Mouse (Mus musculus) liver, embryonic 12.5 days (tissue): ENCODE measurements around the gene Gda. TPM values are rescaled to one million over a fixed set of nuclear protein-coding genes. Genes with fewer than 3 reads are reported as not detected.

ENCODE experiments used
- ATAC-seq: fragments of 200-750 bp; cut with Nextera tagmentation; 2 replicates; pipeline ENCODE4 v1.8.0; 2017; ENCODE audit warnings: moderate number of reproducible peaks, mild to moderate bottlenecking, moderate library complexity
- H3K27ac ChIP-seq: fragments of 300-500 bp; sonication (generic); 2 replicates; pipeline ENCODE4 v1.5.1; 2016; ENCODE audit warnings: mild to moderate bottlenecking
- H3K27me3 ChIP-seq: fragments of 300-500 bp; sonication (generic); replicated peaks from 2 replicates; pipeline ENCODE4 v1.6.1; 2016; ENCODE audit warnings: mild to moderate bottlenecking, moderate library complexity
- H3K36me3 ChIP-seq: fragments of 300-500 bp; sonication (generic); 2 replicates; pipeline ENCODE4 v1.6.1; 2016; ENCODE audit warnings: mild to moderate bottlenecking, moderate library complexity
- H3K4me1 ChIP-seq: fragments of 300-500 bp; sonication (generic); 2 replicates; pipeline ENCODE4 v1.6.1; 2016
- H3K4me2 ChIP-seq: fragments of 300-500 bp; sonication (generic); 2 replicates; pipeline ENCODE4 v1.6.1; 2016; ENCODE audit warnings: mild to moderate bottlenecking, moderate library complexity
- H3K4me3 ChIP-seq: fragments of 300-500 bp; sonication (generic); 2 replicates; pipeline ENCODE4 v1.5.1; 2016; ENCODE audit warnings: mild to moderate bottlenecking, moderate library complexity
- H3K9ac ChIP-seq: fragments of 300-500 bp; sonication (generic); 2 replicates; pipeline ENCODE4 v1.6.1; 2016; ENCODE audit warnings: mild to moderate bottlenecking, moderate library complexity
- H3K9me3 ChIP-seq: fragments of 300-500 bp; sonication (generic); replicated peaks from 2 replicates; pipeline ENCODE4 v1.6.1; 2016; ENCODE audit warnings: mild to moderate bottlenecking, moderate library complexity
- WGBS: fragments of 180-500 bp; shearing (Covaris S2); methylation state at CpG from one replicate; pipeline ENCODE4 v1.1.7; 2016; ENCODE audit not compliant: insufficient replicate concordance; 5-methylcytosine and 5-hydroxymethylcytosine counted together
- polyA plus RNA-seq: library from polyadenylated mRNA; unstranded; fragments of >200 nt; fragmentation: Nextera tagmentation; extraction: Ambion mirVana; gene quantifications from 2 replicates; pipeline ENCODE4 v1.2.1, GENCODE M21; 2016

Gda gene
- polyA plus RNA-seq, 1 experiment from 2014 or later, result 0.30 TPM

DNA sequence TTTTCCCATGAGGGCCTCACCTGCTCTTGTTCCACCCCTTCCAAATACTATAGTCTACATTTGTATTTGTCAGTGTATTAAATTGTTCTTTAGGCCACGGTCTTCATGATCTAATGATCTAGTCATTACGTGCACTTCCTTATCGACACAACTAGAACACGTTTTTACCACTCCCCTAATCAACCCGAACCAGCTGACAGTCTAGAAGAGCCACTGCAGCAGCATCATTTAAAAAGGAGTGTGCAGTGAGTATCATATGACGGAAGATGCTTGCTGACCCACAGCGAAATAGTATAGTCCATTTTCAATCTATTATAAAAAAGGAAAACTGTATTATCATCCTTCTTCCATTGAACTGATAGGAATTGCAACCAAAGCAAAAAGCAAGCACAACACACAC, 82.3 kb downstream of the Gda start:
- WGBS, result 72% methylated on average over 7 of the region's 7 CpGs
- Histone ChIP-seq H3K36me3 (no peaks in the 10 kb centered on the region), H3K9me3 (no peaks in the 10 kb centered on the region), H3K27me3 (no peaks in the 10 kb centered on the region), H3K9ac (no peak overlapping the region), H3K27ac (no peak overlapping the region), H3K4me3 (no peak overlapping the region), H3K4me2 (no peak overlapping the region), H3K4me1 (no peaks in the 10 kb centered on the region)
- ATAC-seq, result no peak

DNA sequence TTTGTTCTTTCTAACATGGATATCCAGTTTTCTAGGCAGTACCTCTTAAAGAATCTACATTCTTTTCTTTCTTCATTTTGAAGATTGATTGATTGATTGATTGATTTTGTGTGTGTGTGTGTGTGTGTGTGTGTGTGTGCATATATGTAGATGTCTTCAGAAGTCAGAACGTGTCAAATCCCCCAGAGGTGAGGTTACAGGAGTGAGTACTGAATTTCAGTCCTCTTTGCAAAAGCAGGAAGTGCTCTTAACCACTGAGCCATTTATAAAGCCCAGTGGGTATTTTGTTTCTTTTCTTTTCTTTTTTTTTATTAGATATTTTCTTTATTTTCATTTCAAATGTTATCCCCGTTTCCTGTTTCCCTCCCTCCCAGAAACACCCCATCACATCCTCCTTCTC, 86.4 kb downstream of the Gda start:
- Histone ChIP-seq H3K4me3 (no peak overlapping the region), H3K27me3 (no peaks in the 10 kb centered on the region), H3K9ac (no peak overlapping the region), H3K4me2 (no peak overlapping the region), H3K36me3 (no peaks in the 10 kb centered on the region), H3K9me3 (no peaks in the 10 kb centered on the region), H3K4me1 (no peaks in the 10 kb centered on the region), H3K27ac (no peak overlapping the region)
- no peak for ATAC-seq
- 55% methylated on average over 2 of the region's 2 CpGs for WGBS

DNA sequence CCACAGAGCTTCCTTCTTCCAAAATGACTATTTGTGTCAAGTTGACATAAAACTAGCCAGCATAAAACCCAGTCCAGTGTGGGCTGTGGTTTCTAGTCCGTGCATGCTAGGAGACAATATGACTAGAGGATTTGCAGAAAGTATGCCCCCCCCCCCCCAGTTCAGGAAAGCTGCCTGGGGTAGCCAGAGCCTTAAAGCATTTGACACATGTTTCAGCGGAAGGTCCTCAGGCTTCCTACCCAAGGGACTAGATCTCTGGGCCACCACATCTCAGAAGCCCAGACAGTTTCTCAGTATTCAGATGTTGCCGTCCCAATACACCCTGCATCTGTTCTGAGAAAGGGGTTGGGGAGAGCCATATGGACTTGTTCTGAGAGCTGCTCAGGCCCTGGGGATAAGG, 89.0 kb downstream of the Gda start:
- Histone ChIP-seq H3K9me3 (no peaks in the 10 kb centered on the region), H3K9ac (no peak overlapping the region), H3K4me3 (no peak overlapping the region), H3K4me1 (no peaks in the 10 kb centered on the region), H3K4me2 (no peak overlapping the region), H3K36me3 (no peaks in the 10 kb centered on the region), H3K27ac (no peak overlapping the region), H3K27me3 (no peaks in the 10 kb centered on the region)
- WGBS, result 58% methylated on average over 3 of the region's 3 CpGs
- ATAC-seq, result no peak

DNA sequence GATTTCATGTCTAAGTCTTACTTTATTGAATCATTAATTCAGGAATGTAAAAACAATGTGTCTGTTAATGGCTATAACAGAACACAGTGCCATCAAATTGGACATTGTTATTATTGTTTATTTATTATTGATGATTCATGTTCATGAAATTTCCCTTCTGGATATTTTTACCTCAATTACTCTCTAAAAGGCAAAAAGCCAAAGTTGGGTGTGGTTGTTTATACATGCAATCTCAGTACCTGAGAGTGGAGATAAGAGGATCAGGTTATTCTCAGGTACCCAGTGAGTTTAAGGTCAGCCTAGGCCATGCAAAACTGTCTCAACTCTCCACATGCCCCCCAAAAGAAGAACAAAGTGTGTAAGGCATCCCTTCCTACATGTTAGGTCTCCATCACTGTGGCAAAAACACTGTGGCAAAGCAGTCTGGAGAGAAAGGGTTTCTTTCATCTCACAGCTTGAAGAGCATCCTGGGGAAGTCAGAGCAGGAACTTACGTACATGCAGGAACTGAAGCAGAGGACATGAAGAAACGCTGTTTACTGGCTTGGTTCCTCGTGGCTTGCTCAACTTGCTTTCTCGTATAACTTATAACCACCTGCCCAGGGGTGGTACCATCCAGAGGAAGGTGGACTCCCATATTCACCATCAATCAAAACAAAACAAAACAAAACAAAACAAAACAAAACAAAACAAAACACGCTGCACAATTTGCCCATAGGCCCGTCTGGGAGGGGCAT, 89.6 kb downstream of the Gda start:
- Histone ChIP-seq H3K27ac (no peak overlapping the region), H3K27me3 (no peaks in the 10 kb centered on the region), H3K36me3 (no peaks in the 10 kb centered on the region), H3K9me3 (no peaks in the 10 kb centered on the region), H3K4me3 (no peak overlapping the region), H3K9ac (no peak overlapping the region), H3K4me1 (no peaks in the 10 kb centered on the region), H3K4me2 (no peak overlapping the region)
- ATAC-seq, result no peak
- 59% methylated on average over 6 of the region's 6 CpGs for WGBS

DNA sequence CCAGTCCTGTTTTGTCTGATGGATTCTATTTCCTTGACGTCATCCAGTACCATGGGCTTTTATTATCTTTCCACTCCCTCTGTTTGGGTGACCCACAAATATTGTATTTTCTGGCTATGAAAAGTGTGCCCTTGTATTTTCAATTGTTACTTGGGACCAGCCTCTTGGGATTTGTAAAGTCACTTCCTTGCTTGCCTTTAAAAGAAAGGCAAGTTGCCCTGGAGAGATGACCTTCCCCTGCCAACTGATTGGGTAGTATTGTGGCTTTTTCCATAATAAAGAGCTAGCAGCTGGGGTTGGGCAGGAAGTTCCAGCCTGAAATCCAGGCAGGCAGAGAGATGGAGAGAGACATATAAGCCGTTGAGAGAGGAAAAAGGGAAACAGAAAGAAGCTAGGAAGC, 91.5 kb downstream of the Gda start:
- Histone ChIP-seq H3K27me3 (no peaks in the 10 kb centered on the region), H3K4me3 (no peak overlapping the region), H3K9ac (no peak overlapping the region), H3K9me3 (no peaks in the 10 kb centered on the region), H3K27ac (no peak overlapping the region), H3K4me1 (peaks cover 9% of the 10 kb centered on the region), H3K36me3 (no peaks in the 10 kb centered on the region), H3K4me2 (no peak overlapping the region)
- ATAC-seq, result no peak
- 48% methylated on average over 2 of the region's 2 CpGs for WGBS

DNA sequence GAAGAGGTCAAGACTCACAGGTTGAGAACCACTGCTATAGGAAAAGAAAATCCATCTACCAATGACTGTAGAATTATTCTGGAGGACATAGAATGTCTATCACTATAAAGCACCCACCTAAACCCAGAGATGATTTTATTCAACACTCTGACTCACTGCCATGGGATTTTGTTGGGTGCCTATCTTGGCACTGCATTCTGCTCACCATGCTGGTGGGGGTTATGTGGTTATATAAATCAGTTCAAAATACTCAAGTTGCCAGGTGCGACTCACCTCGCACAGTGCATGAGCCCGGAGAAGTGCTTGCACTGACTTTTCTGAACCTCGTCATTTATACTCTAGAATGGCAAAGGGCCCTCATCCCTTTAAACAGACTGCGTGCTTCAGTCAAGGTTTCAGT, 94.0 kb downstream of the Gda start:
- Histone ChIP-seq H3K9ac (no peak overlapping the region), H3K4me3 (no peak overlapping the region), H3K27me3 (no peaks in the 10 kb centered on the region), H3K27ac (no peak overlapping the region), H3K4me1 (peaks cover 13% of the 10 kb centered on the region), H3K4me2 (no peak overlapping the region), H3K36me3 (no peaks in the 10 kb centered on the region), H3K9me3 (no peaks in the 10 kb centered on the region)
- 80% methylated on average over 5 of the region's 5 CpGs for WGBS
- ATAC-seq, result no peak

DNA sequence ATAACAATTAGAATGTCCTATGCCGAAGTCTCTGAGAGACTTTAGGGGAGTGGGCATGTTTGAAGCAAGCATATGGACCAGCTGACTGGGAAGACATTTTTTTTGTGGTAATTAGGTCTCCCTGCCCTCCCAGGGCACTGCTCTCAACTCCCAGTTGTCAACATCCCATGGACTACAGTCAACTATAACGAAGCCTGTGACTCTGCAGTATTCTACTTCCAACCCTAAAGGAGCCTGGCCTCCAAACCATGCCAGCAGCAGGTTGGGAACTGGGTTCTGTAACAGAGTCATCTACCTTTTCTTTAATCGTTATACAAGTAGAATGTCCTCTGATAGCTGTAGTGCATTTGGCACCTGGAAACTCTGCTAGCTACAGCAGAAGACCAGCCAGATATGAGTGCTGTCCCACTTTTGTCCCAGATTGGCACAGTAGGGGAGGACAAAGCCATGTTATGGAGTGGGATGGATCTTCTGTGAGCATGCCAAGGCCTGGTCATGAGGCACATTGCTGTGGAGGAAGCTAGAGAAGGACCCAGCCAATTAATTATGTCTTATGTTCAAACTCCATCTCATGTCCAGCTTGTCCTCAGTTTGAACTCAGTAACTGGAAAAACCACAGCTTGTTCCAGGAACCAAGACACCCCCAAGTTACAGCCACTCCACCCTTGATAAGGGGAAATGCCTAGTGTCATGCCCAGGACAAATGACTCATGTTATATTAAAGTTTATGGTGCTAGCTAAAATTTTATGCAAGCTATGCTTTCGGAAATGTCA, 96.6 kb downstream of the Gda start:
- no peaks in the 10 kb centered on the region for H3K27me3 ChIP-seq
- ATAC-seq, result peak; percentile 62; the same call in 1 of the 2 replicates
- H3K9ac ChIP-seq, result no peak overlapping the region
- no peaks in the 10 kb centered on the region for H3K36me3 ChIP-seq
- WGBS, result 60% methylated on average over 4 of the region's 4 CpGs
- H3K4me1 ChIP-seq, result peaks cover 13% of the 10 kb centered on the region
- H3K4me3 ChIP-seq, result no peak overlapping the region
- no peaks in the 10 kb centered on the region for H3K9me3 ChIP-seq
- H3K27ac ChIP-seq, result no peak overlapping the region
- H3K4me2 ChIP-seq, result no peak overlapping the region

DNA sequence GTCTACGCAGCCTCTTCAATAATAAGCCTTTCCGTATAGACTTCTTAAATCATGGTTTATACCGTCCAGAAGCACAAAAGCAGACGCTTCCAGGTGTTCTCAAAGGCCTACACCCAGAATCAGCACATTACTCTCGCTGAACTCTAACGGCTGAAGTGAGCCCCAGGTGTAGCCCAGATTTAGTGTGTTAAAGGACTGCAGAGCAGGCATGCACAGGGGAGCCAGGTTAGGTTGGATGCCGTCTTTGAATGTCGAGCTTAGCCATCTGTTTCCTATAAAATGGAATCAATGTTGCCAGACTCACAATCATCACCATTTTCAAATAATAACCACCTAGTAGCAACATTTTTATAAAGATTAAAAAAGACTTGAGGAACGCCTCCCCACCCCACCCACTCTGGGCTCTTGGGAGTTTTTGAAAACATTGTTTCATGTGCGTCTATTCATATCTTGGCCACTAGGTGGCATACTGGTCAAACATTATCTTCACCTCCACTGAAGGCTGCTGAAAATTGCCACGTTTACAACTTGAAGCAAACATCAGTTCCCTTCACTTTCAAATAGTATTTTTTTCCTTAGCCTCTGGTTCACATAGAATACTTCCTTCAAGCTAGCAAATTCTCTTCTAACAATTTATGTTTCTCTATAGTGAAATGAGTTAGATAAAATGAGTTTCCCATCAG, 100.0 kb downstream of the Gda start:
- ATAC-seq, result no peak

DNA sequence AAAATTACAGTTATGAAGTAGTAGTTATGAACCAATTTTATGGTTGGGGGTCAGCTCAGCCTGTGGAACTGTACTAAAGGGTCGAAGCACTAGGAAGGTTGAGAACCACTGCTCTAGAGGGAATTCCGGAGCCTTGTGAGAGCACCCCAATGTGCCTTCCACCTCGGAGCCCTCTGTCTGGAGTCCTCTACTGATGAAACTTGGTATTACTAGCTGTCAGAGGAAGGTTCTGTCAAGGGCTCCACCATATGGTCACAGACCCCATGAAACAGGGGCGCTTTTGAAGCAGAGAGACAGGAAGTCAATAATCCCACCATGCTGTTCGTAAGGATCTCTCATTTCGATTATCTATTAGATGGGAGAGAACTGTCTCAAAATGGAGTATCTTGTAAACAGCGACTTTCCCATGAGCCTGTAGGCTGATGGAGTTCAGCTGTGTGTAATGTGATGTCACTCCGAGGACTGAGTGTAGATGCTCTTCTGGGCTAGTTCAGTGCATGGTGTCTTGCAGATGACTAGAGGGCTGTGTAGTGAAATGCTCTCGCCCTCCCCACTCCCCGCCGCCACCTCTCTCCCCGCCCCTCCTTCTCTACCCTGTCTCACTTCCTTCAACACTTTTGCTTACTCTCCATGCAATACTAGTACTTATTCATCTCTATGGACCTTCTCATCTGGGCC, 100.7 kb downstream of the Gda start:
- no peak overlapping the region for H3K4me2 ChIP-seq
- H3K4me1 ChIP-seq, result peaks cover 13% of the 10 kb centered on the region
- WGBS, result 67% methylated on average over 12 of the region's 12 CpGs
- no peaks in the 10 kb centered on the region for H3K9me3 ChIP-seq
- ATAC-seq, result no peak
- no peaks in the 10 kb centered on the region for H3K27me3 ChIP-seq
- no peak overlapping the region for H3K9ac ChIP-seq
- no peak overlapping the region for H3K4me3 ChIP-seq
- H3K36me3 ChIP-seq, result no peaks in the 10 kb centered on the region
- H3K27ac ChIP-seq, result no peak overlapping the region

More for the DNA sequence above, 100.0 kb downstream of the Gda start:
- Histone ChIP-seq H3K4me2 (no peak overlapping the region), H3K4me3 (no peak overlapping the region), H3K27me3 (no peaks in the 10 kb centered on the region), H3K9ac (no peak overlapping the region), H3K9me3 (no peaks in the 10 kb centered on the region), H3K36me3 (no peaks in the 10 kb centered on the region), H3K27ac (no peak overlapping the region), H3K4me1 (peaks cover 13% of the 10 kb centered on the region)
- WGBS, result 47% methylated on average over 11 of the region's 11 CpGs

DNA sequence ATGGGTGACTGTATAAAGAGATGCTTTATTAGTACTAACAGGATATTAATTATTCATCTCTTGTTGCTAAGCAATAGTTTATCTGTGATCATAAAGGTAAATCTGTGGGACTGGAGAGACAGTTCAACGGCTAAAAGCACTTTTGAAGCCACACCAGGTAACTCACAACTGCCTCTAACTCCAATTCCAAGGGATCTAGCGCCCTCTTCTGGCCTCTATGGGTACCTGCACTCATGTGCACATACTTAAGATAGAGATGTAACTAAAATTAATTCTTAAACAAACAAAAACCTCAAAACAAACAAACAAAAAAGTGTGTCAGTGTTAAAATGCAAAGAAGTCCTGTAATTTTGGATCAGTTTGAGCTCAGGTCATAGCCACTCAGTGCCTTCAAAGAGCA, 101.9 kb downstream of the Gda start:
- 43% methylated on average over 2 of the region's 2 CpGs for WGBS

DNA sequence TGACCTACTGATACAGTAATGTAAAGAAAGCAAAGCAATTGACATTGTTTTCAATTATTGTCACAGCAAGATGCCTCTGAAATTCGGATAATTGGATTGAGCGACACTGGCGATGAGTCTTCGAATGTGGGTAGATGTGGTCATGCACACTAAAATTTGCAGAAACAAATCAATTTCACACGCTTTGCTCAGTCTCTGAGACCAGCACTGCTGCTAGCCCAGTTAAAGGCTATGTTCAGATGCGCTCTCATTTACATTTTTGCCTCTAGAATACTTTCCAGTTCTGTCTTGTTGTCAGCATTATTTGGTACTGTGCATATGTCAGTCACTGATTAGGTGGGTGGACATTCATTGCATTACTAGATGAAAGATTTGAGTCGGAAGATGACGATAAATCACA, 102.5 kb downstream of the Gda start:
- Histone ChIP-seq H3K4me1 (no peaks in the 10 kb centered on the region), H3K4me2 (no peak overlapping the region), H3K36me3 (no peaks in the 10 kb centered on the region), H3K9me3 (no peaks in the 10 kb centered on the region), H3K27ac (no peak overlapping the region), H3K4me3 (no peak overlapping the region), H3K27me3 (no peaks in the 10 kb centered on the region), H3K9ac (no peak overlapping the region)
- WGBS, result 83% methylated on average over 8 of the region's 8 CpGs
- no peak for ATAC-seq

More for the DNA sequence above, 101.9 kb downstream of the Gda start:
- H3K4me3 ChIP-seq, result no peak overlapping the region
- no peaks in the 10 kb centered on the region for H3K9me3 ChIP-seq
- no peak overlapping the region for H3K4me2 ChIP-seq
- H3K27ac ChIP-seq, result no peak overlapping the region
- ATAC-seq, result no peak
- no peaks in the 10 kb centered on the region for H3K36me3 ChIP-seq
- 0 out of 2 replicates have a peak, but pooled peaks cover under 1% of the 10 kb centered on the region for H3K4me1 ChIP-seq
- no peak overlapping the region for H3K9ac ChIP-seq
- no peaks in the 10 kb centered on the region for H3K27me3 ChIP-seq

DNA sequence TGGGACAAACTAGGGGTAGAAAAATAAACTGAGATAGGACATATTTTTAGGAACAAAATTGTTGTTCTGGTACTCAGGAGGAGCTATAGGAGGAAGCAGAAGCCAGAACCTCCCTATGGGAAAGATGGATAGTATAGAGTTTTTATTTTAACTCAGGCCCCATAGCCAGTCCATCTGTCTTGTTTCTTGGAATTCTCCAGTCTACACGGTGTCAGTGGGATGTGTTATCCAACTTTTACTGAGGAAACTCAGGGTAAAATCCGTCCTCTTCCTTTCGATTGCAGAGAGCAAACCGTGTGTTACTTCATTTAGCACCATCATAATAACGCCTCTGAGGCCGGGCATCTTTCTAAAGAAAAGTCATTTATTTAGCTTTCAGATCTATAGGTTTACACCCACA, 104.1 kb downstream of the Gda start:
- Histone ChIP-seq H3K36me3 (no peaks in the 10 kb centered on the region), H3K4me2 (no peak overlapping the region), H3K27ac (no peak overlapping the region), H3K4me1 (no peaks in the 10 kb centered on the region), H3K27me3 (no peaks in the 10 kb centered on the region), H3K4me3 (no peak overlapping the region), H3K9me3 (no peaks in the 10 kb centered on the region), H3K9ac (no peak overlapping the region)
- 70% methylated on average over 6 of the region's 6 CpGs for WGBS
- no peak for ATAC-seq
